Mouse (Mus musculus) ovary, adult 18-20 months (tissue): ENCODE measurements around the gene Synm.
A peak's percentile ranks its signal among the peaks of the same experiment; 100 is the strongest.

Source experiments
- DNase-seq: peaks from one replicate; pipeline ENCODE4 v3.0.0; 2022; ENCODE audit warnings: low spot score, mixed read lengths

Synm gene

DNA sequence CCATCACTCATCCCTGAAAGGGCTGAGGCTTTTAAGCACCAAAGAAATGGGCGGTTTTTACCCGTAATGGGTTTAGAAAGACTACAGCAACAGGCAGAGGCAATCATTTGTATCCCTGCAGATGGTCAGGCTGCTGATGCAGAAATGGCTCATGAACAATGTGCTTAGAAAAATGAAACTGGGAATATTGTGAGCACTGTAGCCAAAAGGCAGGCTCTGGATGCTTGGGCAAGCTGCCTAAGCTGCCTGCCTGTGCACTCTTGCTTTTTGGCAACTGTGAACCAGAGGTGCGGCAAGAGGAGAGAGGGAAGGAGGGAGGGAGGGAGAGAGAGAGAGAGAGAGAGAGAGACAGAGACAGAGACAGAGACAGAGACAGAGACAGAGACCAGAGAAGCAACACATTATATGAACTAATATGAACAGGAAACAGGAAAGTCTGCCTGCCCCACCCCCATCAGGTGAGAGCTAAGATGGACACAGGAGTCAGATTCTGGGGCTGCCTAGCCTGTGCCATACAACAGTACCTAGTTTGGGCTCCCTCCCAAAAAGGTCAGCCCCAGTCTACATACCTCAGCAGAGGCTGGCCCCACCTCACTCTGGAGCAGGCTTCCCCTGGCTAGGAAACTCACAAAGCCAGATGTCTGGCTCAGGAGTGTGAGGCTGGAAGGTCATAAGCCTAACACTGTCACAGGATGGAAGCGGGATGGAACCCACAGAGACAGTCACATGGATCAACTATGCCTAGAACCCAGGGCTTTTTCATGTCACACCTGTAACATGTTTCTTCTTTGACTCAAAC lies 9.9 kb downstream of the Synm start:
- DNase-seq, result no peak

DNA sequence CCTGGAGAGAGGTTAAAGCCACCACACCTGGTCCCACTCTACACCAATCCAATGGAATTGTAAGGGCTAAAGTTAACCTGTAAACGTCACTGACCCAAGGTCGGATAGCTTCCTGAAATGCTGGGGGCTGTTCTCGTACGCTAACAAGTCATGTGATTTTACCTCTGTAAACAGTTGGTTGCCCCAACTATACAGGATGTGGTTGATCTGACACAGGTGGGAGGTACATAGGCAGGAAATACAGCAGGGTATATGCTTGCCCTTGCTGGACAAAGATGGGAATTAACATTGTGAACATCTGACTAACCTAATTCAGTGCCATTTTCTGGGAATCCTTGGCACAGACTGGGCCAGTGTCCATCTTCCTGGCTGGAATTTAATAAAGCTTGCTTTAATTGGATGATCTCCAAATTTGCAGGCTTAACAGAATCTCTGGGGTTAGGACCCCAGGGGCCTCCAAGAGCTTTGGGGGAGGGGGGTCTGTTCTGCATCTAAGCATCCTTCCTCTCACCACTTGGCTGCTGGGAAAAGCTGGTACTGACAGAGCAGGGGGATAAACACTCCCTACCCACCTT lies 11.7 kb downstream of the Synm start:
- DNase-seq, result no peak

DNA sequence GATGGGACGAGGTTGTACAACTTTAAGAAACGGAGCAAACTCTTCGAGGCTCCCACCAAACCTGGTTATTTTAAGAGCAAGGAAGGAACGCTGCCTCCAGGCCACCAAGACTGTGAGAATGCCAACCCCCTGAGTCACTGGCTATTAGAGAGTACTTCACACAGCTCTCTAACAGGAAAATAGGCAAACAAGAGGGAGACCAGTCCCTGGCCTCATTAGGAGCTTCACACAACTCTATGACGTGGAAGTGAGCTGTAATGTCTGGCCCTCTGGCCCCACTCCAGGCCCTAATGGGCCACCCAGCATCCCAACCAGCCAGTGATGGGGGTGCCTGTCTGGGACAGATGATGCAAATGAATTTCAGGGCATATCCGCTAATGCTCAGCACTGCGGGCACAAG lies 17.8 kb downstream of the Synm start:
- no peak for DNase-seq

DNA sequence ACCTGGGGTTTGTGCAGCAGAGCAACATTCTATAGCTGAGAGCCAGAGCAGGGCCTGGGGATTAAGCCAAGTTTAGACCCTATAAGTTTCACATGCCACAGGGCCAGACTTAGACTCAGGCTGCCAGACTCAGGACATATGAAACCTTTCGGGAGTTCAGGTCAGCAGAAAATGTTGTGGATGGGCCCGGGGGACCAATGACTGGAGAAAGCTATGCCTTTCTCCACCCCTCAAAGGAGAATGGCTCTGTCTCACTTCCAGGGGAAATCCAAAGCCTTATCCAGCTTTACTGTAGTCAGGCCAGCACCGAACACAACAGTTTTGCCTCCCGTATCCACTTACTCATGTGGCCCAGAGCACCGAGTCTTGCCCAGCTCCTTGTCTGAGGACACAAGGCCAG lies 18.7 kb downstream of the Synm start:
- no peak for DNase-seq

DNA sequence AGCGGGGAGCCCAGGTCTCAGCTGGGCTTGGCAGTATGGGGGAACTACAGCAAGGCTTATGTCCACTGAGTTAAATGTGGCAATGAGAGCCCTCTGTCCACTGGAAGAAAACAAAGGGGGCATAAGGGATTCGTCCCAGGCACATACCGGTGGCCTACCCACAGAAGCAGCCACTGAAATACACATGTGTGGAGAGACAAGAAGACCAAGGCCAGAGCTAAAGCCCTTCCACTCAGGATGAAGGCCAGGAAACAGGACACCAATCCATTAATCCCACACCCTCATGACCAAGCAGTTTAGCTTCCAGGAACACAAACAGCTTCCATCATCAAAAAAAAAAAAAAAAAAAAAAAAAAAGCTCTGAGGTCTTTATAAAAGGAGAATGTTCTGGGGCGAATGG lies 19.2 kb downstream of the Synm start:
- no peak for DNase-seq

DNA sequence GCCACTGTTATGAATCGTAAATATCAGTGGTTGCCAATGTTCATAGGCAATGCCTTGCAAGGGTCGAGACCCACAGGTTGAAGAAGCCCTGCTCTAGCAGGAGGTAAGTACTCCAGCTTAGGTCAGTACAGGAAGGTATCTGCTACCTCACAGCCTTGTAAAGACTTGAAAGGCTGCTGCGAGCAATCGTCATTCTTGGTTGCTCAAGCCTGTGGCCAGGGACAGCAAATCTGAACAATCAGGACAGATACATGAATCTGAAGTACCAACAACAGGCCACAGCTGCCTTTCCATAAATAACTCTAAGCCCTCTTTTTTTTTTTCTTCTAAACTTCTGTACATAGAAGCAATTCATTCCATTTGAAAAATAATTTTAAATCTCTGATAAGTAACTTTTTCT lies 27.3 kb downstream of the Synm start:
- DNase-seq, result no peak

DNA sequence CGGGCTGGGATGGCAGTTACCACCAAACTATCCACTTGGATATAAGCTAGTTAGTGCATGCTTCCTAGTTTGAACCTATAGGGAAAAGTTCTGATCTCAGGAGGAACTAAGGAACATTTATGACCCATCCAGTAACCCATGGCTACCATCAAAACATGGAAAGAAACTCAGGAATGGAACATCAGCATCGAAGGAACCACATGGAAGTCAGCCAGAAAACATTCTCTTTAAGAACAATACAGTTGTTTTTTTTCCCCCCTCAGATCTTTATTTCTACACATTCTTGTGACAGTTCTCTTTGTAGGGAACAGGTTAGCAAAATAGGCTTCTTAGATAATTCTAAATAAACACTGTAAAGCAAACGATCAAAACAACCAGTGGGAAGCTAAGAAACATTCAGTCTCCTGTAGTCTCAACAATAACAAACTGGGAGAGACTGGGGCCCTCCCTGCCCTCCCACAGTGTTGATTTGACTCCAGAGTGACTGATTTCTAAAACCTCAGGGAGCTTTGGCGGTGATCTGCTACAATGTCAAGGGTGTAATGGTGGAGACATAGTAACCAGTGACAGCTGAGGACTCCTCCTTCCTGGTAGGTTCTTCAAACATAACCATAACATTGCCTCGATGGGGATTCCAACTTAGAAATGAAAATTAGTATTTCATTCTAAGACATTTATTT lies 29.0 kb downstream of the Synm start:
- peak; percentile 67 for DNase-seq

DNA sequence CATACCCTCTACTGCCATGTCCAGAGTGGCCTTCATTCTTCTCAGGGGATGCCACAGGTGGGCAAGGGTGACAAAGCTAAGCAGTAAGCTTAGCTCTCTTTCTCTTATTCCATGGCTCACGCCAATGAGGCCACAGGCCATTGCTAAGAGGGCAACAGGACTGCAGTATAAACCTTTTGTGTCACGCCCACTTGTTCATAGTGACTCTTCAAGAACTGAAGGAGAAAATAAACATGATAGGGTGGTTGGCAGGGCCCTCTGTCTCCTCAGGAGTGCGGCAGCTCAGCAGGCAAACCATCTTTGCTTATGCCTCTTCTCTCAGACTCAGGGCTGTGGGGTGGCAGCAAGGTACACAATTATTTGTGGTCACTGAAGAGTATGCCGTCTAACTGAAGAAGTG lies 30.7 kb downstream of the Synm start:
- DNase-seq, result no peak

DNA sequence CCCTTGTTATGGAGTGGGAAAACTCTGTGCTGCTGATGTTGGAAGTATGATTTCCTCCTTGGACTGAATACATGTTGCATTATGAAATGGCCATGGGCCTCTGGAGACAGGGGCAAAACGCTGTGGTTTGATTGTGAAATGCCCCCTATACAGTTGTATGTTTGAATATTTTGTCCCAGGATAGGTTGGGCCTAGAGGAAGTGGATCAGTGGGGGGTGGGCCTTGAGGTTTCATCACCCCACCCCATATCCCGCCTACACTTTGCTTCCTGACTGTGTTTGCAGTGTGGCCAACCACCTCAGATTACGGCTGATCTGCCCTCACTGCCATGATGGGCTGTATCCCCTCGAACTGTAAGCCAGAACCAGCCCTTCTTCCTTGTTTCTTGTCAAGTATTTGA lies 31.3 kb downstream of the Synm start:
- DNase-seq, result no peak

DNA sequence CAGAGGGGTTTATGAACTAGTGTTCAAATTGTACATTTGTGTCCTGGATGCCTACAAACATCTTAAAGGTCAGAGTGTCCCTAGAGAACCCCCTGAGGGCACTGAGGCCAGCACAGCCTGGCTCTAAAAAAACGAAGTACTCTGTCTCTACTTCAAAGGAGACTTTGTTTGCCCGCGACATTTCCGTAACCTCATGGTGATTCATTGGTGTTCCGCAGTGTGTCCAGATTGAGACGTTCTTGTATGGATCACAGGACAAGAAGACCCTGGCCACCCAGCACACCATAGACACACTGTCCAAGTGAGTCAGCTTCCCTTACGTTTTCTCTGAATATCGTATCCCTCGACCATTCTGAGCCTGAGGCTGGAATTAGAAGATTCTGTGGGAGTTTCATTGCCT lies 34.5 kb downstream of the Synm start:
- no peak for DNase-seq

DNA sequence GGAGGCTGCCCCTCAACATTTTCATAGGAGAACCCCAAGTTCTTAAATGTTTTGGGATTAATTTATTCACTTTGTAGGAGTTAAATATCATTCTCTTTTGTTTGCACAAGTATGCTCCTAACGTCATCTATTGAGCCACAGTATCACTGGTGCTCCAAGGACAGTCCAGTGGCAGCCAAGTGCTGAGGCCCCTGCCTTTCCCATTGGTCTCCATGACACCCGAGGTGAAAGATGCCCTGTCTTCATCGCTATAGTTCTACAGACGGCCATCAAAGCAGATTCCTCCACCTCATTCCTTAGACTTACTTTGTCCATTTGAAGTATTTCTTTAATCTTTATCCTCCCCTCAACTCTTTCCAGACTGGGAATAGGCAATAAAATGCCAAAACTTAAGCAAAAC lies 35.0 kb downstream of the Synm start:
- no peak for DNase-seq

DNA sequence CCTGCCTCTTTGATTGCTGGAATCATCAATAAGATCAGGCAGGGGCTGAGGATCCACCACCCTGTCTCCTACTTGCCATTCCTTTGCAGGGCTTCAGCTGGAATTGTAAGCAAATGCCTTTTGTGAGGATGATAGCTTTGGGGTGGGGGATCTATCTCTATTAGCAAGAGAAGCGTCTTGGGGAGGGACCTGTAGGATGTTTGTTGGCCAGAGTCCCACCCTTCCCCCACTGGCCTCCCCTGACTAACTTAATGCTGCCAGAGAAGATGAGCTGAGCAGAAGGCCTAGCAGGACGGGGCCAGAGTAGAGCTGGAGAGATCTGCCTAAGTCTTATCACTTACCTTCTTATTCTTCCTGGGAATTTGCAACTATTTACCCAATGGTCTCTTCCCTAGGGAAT lies 37.4 kb downstream of the Synm start:
- no peak for DNase-seq

DNA sequence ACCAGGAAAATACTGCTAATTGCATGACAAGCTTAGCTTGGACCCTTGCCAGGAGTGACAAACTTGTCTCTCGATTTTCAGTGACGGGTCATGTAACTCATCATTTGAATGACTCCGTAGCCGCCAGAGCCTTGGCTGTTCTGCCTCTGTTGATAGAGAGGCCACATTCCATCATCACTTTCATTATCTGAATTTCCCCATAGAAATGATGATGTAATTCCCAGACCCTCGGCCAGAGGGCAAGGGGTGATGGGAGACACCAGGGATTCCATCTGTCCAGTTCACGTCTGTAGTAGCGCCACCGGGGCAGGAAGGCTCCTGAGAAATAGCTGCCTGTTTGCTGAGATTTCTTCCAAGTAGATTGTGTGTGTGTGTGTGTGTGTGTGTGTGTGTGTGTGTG lies 40.7 kb downstream of the Synm start:
- no peak for DNase-seq

DNA sequence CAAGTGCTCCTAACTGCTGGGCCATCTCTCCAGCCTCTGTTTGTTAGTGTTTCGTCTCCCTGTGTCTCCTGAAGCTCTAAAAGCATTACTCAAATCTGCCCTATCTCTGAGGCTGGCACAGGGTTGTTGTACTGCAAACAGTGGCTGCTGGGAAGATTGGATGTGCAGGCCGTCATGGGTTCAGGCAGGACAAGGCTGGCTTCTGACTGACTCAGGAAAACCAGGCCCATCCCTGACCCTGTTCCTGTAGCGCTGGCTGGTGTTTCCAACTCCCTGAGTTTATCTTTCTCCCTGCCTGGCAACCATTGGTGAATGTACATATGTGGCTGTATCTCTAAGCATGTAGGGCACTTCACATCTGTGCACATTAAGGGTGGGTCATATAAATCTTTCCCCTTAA lies 42.0 kb downstream of the Synm start:
- DNase-seq, result no peak

DNA sequence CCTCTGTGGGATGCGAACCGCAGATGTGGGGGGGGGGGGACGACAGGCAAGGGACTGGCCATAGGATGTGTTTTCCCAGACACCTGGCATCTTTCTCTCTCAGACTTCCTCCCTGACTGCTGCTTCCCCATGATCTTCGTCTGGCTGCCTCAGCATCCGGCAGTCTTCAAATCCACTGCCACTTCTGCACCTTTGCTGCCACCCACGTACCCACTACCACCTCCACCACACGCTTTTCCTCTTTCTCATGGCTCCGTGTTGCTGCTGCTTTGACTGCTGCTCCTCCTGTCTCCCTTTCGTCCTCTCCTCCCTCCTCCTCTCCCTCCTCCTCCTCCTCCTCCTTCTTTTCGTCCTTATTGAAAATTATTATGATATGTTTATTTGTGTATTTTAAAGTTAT lies 42.6 kb downstream of the Synm start:
- no peak for DNase-seq

DNA sequence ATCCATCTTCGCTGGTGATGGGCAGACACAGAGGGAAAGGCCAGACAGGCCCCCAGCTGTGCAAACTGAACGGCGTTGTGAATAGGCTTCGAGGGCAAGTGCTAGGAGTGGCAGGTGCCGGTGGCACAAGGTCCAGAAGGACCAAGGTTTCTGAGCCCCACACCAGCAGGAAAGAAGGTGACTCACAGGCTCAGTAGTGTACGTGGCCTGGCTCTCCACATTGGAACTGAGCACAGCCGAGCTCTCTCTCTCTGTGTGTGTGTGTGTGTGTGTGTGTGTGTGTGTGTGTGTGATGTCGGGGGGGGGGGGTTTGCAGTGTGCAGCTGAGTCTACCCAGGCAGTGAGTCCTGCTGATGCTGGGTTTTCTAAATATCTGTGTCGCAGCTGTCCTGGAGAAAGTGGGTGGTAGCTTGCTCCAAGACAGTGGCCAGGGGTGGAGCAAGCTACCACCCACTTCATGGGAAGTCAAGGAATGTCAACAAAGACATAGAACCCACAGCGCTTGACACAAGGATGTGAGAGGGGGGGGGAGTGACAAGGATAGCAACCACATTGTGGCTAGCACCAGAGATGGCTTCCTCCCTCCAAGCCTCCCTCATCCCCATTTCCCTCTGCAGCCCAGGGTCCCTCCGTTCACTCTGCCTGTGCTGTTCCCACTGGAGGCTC lies 43.2 kb downstream of the Synm start:
- no peak for DNase-seq

DNA sequence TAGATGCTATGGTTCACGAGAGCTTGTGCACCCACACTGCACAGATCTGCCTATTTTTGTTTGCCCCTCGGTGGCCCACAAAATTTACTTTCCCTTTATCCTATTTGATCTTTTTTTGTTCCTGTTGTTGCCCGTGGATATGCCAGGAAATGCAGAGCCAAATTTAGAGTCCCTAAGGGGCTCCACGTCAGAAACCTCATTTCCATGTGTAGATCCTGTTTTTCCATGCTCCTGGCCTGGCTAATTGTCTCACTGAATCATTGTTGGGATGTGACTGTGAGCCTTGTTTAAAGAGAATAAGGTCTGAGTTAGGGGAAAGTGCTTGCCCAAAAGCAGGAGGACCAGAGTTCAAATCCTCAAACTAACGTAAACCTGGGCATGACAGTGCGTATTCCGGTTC lies 44.4 kb downstream of the Synm start:
- no peak for DNase-seq

DNA sequence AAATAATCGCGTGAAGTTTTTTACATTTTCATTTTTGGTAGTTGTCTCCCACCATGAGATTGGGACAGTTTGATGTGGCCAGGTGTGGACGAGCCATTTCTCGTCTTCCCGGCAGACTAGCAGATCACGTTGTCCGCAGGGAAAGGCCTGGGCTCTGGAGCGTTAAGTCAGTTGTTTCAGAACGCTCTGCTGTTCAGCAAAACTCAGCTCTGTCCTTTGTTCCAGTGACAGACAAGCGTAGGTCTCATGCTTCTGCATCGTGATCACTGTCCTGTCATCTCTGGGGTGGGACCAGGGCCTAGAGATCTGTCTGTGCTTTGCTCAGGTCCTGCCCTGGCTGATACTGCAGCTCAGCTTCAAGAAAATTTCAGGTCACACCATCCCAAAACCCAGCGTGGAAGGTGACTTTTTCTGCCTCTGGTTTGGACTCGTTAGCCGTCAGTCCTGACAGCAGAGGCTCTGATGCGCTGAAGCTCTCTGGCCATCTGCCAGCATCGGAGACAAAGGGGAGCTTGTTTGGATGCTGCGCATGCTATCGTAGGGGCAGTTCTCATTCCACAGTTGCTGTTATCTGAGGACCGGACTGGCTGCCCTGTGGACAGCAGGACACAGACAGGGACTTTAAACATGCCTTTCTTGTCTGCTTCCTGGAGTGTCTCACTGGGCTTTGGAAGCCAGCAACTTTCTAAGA lies 45.6 kb downstream of the Synm start:
- DNase-seq, result no peak

DNA sequence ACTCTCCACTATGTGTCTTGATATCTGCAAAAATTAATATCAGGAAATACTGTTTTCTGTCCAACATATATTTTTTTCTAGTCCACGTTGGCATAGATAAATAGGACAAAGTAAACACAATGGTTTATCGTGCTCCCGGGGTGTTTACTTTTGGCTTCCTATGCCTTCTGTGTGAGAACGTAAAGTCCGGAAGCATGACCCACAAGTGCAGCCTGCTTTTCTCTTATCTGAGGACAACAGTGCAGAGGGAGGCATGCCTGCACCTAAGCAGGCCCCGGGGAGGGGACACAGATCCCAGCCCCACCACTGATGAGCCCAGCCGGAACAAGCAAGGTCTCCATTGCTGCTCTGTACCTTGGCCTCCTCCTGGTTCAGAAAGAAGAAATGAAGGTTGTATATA lies 49.3 kb downstream of the Synm start:
- no peak for DNase-seq

DNA sequence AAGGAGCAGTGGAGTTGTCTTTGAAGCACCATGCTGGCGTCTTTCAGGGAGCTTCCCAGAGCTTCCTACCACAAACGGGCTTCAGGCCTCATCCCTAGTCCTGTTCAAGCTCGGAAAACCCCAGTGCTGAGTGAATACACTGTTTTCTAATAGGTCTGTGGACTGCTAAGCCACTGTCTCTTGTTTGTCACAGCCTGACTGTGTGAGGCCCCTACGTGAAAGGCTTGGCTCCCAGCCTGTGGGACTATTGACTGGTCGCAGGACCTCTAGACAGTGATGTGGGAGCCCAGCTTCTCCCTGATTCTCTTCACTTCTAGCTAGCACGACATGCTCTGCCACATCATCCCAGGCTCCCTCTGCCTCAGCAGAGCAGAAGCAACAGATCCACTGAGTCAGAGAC lies 51.4 kb downstream of the Synm start:
- no peak for DNase-seq

DNA sequence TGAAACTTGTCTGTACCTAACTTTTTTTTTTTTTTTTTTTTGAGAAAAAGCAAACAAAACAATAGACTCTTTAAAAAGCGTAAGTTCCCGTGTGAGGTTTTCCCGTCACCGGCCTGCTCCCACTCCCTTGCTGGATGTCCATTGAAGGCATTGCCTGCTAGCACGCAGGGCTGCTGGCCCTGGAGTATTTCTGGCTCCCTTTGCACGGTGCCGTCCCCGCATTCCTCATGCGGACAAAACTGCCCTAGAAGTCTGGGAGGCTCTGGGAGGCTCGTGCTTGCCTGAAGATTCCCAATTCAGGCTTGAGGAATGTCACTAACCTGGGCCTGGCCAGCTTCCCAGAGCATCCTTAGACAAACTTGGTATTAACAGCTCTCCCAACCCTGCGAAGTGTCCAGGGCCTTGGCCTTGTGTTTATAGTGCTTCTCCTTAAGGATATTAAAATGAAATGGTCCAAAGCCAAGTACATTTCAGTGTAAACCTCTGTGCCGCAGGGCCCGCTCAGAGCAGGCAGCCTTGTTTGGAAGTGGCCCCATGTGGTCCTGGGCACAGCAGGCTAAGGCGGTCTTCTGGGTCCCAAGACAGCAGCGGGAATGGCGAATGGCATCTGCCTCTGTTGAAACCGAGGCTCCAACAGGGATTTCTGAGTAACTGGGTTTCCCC lies 58.2 kb downstream of the Synm start:
- no peak for DNase-seq

DNA sequence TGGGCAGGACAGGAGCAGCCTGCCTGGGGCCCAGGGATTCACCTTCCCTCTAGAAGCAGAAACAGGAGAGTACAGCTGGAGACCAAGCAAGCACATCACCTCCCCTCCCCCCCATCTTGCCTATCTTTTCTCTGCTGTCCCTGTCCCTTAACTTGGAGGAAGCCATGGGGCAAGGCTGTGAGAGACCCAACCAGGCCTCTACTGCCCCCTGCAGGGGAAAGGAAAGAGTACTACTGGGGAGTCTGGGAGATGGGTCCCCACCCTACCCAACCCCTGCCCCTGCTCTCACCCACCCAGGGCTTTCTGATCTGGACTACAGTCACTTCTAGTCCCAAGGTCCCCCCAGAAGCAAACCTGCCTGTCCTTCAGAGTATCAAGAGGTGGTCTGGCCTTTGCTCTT lies 58.7 kb downstream of the Synm start:
- DNase-seq, result no peak
